Mouse (Mus musculus) stomach, postnatal 0 days (tissue): ENCODE data around the gene Cln3.

ENCODE experiments used
- CTCF ChIP-seq: IDR thresholded peaks from 2 replicates; pipeline ENCODE4 v1.5.1; 2016; ENCODE audit warnings: antibody characterized with exemption, low read depth, mild to moderate bottlenecking, moderate library complexity
- EP300 ChIP-seq: optimal IDR thresholded peaks from 2 replicates; pipeline ENCODE3; 2016; ENCODE audit warnings: antibody characterized with exemption

DNA sequence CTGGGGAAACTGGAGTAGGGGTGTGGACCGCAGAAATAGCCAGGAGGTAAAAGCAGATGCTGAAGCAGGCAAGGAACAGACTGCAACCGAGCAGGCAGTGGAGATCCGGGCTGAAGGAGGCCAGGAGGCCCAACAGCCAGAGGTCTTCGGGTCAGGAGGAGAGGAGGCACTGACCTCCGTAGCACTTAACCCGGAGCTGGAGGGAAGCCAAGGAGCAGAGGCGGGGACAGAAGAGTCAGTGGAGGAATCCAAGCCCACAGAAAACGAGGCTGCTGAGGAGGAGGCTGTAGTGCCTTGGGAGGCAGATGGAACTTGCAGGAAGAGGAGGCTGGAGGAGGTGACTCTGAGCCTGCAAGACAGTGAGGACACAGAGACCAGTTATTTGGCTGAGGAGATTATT is 1.2 kb upstream of the Cln3 start:
- TF ChIP-seq CTCF (no peak), EP300 (no peak)
